Mouse (Mus musculus): ENCODE measurements at regions not wholly inside any gene's neighbourhood (a gene's known extent, or its start where the extent isn't known, plus 50 kb on each side); places are given as distances from the start of the nearest gene placed in this dataset.

DNA sequence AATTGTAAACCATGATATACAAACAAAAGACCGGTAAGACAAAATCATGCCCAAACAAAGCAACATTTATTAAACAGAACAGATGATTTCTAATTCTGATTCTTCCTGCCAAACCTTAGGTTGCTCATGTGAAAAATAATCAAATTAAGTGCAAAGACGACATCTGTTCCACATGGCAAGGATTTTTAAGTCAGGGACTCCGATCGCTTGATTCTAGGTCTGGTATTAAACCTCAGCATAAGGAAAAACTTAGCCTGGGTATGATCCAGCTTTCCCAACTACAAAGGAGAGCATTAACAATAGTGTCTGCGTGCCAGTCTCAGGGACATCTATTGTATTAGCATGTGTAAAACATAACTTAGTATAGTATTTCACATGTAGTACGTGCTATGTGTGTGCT, 181.8 kb upstream of the Rnpc3 start:
- Histone ChIP-seq H3K9ac (no peak overlapping the region), H3K4me3 (no peak overlapping the region), H3K4me1 (replicated peaks) (no peaks in the 10 kb centered on the region), H3K4me2 (no peak overlapping the region), H3K9me3 (replicated peaks) (no peaks in the 10 kb centered on the region), H3K27me3 (replicated peaks) (no peaks in the 10 kb centered on the region), H3K27ac (ENCODE audit: poor library complexity, severe bottlenecking) (no peak overlapping the region), H3K36me3 (no peaks in the 10 kb centered on the region)
- no peak for ATAC-seq (ENCODE audit: insufficient number of reproducible peaks, low FRiP score)
- 84% methylated on average over 6 of the region's 6 CpGs for WGBS

DNA sequence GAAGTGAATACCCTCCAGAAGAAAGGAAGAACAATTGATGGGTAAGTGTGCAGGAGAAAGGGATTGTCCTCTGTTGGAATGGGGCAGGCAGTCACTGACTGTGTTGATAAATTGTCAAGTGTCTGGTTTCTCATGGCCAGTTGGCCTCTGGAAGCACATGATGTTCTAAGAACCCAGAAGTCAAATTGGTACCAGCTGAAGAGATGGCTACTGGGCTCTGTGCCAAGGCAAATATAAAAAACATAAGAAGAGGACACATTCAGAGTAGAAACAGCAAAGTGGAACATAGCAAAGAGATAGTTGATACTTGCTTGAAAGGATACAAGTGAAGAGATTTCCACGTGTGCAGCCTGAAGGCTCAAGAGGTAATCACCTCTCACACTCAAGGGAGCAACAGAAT, 170.9 kb upstream of the Col11a1 start:
- 43% methylated on average over 1 of the region's 1 CpGs for WGBS
- no peak overlapping the region for H3K27ac ChIP-seq (ENCODE audit: poor library complexity, severe bottlenecking)
- H3K4me2 ChIP-seq = no peak overlapping the region
- H3K4me1 ChIP-seq (replicated peaks) = no peaks in the 10 kb centered on the region
- no peaks in the 10 kb centered on the region for H3K36me3 ChIP-seq
- no peak overlapping the region for H3K4me3 ChIP-seq
- ATAC-seq (ENCODE audit: insufficient number of reproducible peaks, low FRiP score) = no peak
- H3K9ac ChIP-seq = no peak overlapping the region
- H3K9me3 ChIP-seq (replicated peaks) = no peaks in the 10 kb centered on the region
- no peaks in the 10 kb centered on the region for H3K27me3 ChIP-seq (replicated peaks)

DNA sequence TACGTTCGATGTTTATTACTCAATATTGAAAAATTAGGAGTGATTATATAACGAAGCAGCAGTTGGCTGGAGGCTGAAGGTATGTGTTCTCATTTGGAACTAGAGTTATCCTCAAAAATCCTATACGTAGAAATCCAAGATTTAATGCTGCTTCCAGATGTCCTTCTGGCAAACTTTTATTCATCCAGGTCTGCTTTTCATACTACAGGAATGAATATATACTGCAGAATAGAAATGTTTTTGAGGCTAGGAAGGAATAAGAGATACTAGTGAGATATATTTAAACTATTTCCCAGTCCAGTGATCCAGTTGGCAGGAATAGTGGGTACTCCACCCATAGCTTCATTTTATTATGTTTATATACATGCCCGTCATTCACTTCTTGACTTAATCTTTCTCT, 170.3 kb upstream of the Col11a1 start:
- Histone ChIP-seq H3K9ac (no peak overlapping the region), H3K27ac (ENCODE audit: poor library complexity, severe bottlenecking) (no peak overlapping the region), H3K4me3 (no peak overlapping the region), H3K4me2 (no peak overlapping the region), H3K27me3 (replicated peaks) (no peaks in the 10 kb centered on the region), H3K9me3 (replicated peaks) (no peaks in the 10 kb centered on the region), H3K36me3 (no peaks in the 10 kb centered on the region), H3K4me1 (replicated peaks) (no peaks in the 10 kb centered on the region)
- no peak for ATAC-seq (ENCODE audit: insufficient number of reproducible peaks, low FRiP score)
- 76% methylated on average over 5 of the region's 5 CpGs for WGBS

- Histone ChIP-seq H3K36me3 (no peaks in the 10 kb centered on the region), H3K9ac (no peak overlapping the region), H3K4me3 (no peak overlapping the region), H3K27ac (ENCODE audit: poor library complexity, severe bottlenecking) (no peak overlapping the region), H3K4me1 (replicated peaks) (no peaks in the 10 kb centered on the region), H3K9me3 (replicated peaks) (no peaks in the 10 kb centered on the region), H3K27me3 (replicated peaks) (no peaks in the 10 kb centered on the region), H3K4me2 (no peak overlapping the region)
- ATAC-seq (ENCODE audit: insufficient number of reproducible peaks, low FRiP score) = no peak
Measured at GRCm38 (mm10) chr3:113860426-113860825, 169.9 kb upstream of the Col11a1 start.

DNA sequence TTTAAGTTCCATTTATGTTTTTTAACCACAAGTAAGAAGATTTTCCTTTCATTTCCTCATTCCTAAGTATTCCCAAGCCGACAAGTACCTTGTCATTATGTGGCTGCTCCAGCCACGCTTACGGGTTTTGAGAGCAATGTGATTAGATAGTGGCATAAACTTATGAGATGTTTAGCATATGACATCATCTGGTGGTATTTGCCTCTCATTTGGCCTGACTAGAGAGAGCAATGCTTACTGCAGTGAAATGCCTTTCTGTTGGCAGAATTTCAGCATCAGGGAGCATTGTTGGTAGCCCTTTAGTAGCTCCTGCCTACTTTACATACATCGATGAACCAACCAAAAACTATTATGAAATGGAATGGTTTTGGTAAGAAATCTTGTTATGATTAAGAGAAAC, 157.1 kb upstream of the Col11a1 start:
- Histone ChIP-seq H3K9me3 (replicated peaks) (no peaks in the 10 kb centered on the region), H3K9ac (no peak overlapping the region), H3K27me3 (replicated peaks) (no peaks in the 10 kb centered on the region), H3K4me2 (peak overlapping the region; percentile 26; the same call in 1 of the 2 replicates), H3K36me3 (no peaks in the 10 kb centered on the region), H3K4me3 (no peak overlapping the region), H3K4me1 (replicated peaks) (peaks cover 4% of the 10 kb centered on the region; the same call in 1 of the 2 replicates), H3K27ac (ENCODE audit: poor library complexity, severe bottlenecking) (no peak overlapping the region)
- 28% methylated on average over 4 of the region's 4 CpGs for WGBS
- ATAC-seq (ENCODE audit: insufficient number of reproducible peaks, low FRiP score) = peak; percentile 67

- no peak overlapping the region for H3K27ac ChIP-seq (ENCODE audit: poor library complexity, severe bottlenecking)
- no peak for ATAC-seq (ENCODE audit: insufficient number of reproducible peaks, low FRiP score)
Measured at GRCm38 (mm10) chr3:113905162-113905561, 125.2 kb upstream of the Col11a1 start.

GRCm38 (mm10) chr3:113919350-113920179, 110.8 kb upstream of the Col11a1 start:
- H3K4me3 ChIP-seq = no peak overlapping the region
- H3K27me3 ChIP-seq (replicated peaks) = no peaks in the 10 kb centered on the region
- H3K9me3 ChIP-seq (replicated peaks) = no peaks in the 10 kb centered on the region

More at GRCm38 (mm10) chr3:113905162-113905561, 125.2 kb upstream of the Col11a1 start:
- no peaks in the 10 kb centered on the region for H3K9me3 ChIP-seq (replicated peaks)
- H3K27me3 ChIP-seq (replicated peaks) = no peaks in the 10 kb centered on the region
- H3K36me3 ChIP-seq = no peaks in the 10 kb centered on the region
- H3K4me1 ChIP-seq (replicated peaks) = 0 out of 2 replicates have a peak, but pooled peaks cover 3% of the 10 kb centered on the region
- H3K4me3 ChIP-seq = no peak overlapping the region
- no peak overlapping the region for H3K9ac ChIP-seq
- 83% methylated on average over 1 of the region's 1 CpGs for WGBS
- no peak overlapping the region for H3K4me2 ChIP-seq

GRCm38 (mm10) chr3:113931553-113931952, 98.8 kb upstream of the Col11a1 start:
- H3K4me2 ChIP-seq = no peak overlapping the region
- no peak for ATAC-seq (ENCODE audit: insufficient number of reproducible peaks, low FRiP score)
- no peaks in the 10 kb centered on the region for H3K9me3 ChIP-seq (replicated peaks)
- WGBS = 66% methylated on average over 3 of the region's 3 CpGs
- no peak overlapping the region for H3K27ac ChIP-seq (ENCODE audit: poor library complexity, severe bottlenecking)
- H3K36me3 ChIP-seq = no peaks in the 10 kb centered on the region
- H3K9ac ChIP-seq = no peak overlapping the region
- H3K4me3 ChIP-seq = no peak overlapping the region
- no peaks in the 10 kb centered on the region for H3K27me3 ChIP-seq (replicated peaks)
- no peaks in the 10 kb centered on the region for H3K4me1 ChIP-seq (replicated peaks)

More at GRCm38 (mm10) chr3:113919350-113920179, 110.8 kb upstream of the Col11a1 start:
- H3K4me2 ChIP-seq = no peak overlapping the region
- 60% methylated on average over 2 of the region's 2 CpGs for WGBS
- H3K36me3 ChIP-seq = no peaks in the 10 kb centered on the region
- no peak for ATAC-seq (ENCODE audit: insufficient number of reproducible peaks, low FRiP score)
- no peaks in the 10 kb centered on the region for H3K4me1 ChIP-seq (replicated peaks)
- no peak overlapping the region for H3K27ac ChIP-seq (ENCODE audit: poor library complexity, severe bottlenecking)
- H3K9ac ChIP-seq = no peak overlapping the region

DNA sequence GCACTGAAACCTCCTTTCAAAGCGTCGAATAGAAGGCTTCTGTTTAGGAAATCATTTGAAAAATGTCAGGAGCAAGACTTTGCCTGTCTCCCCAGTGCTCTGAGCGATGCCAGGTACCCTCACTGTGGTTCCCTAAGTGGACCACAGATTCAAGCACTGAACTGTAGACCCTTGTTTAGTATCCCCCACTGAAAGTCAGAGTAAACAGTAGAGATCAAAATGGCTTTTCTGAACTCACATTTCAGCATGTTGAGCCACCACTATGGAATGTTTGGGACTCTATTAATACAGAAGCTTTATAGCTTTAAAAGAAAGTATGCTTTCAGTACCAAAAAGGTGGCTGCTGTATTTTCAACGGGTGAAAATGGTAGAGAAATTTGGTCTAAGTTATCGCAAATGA, 79.8 kb upstream of the Col11a1 start:
- H3K4me3 ChIP-seq = no peak overlapping the region
- H3K4me1 ChIP-seq (replicated peaks) = no peaks in the 10 kb centered on the region
- no peak overlapping the region for H3K27ac ChIP-seq (ENCODE audit: poor library complexity, severe bottlenecking)
- no peak for ATAC-seq (ENCODE audit: insufficient number of reproducible peaks, low FRiP score)
- H3K9ac ChIP-seq = no peak overlapping the region
- no peaks in the 10 kb centered on the region for H3K36me3 ChIP-seq
- H3K9me3 ChIP-seq (replicated peaks) = no peaks in the 10 kb centered on the region
- H3K27me3 ChIP-seq (replicated peaks) = no peaks in the 10 kb centered on the region
- WGBS = 65% methylated on average over 5 of the region's 5 CpGs
- H3K4me2 ChIP-seq = no peak overlapping the region

GRCm38 (mm10) chr3:113952468-113952867, 77.9 kb upstream of the Col11a1 start:
- Histone ChIP-seq H3K27me3 (replicated peaks) (no peaks in the 10 kb centered on the region), H3K4me1 (replicated peaks) (no peaks in the 10 kb centered on the region), H3K9me3 (replicated peaks) (no peaks in the 10 kb centered on the region), H3K9ac (no peak overlapping the region), H3K36me3 (no peaks in the 10 kb centered on the region), H3K4me3 (no peak overlapping the region), H3K27ac (ENCODE audit: poor library complexity, severe bottlenecking) (no peak overlapping the region), H3K4me2 (no peak overlapping the region)
- no peak for ATAC-seq (ENCODE audit: insufficient number of reproducible peaks, low FRiP score)
- WGBS = 51% methylated on average over 2 of the region's 2 CpGs

DNA sequence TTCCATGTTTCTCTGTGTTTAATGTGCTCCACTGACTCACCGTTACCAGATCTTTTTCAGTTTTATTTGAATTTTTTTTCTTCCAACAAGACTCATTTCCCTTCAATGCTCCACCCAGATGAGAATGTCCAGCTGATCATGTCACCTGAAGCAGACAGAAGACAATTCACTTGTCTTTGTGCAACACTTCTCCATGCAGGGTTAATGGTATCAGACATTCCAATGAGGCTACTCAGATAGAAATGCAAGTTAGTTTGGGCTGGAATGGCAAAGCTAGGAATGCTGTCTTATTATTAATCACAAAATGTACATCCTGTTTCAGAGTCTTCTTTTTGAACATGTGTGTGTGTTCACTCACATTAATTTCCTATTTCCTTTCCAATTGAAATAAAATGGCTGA, 77.2 kb upstream of the Col11a1 start:
- no peak for ATAC-seq (ENCODE audit: insufficient number of reproducible peaks, low FRiP score)
- Histone ChIP-seq H3K4me2 (no peak overlapping the region), H3K27ac (ENCODE audit: poor library complexity, severe bottlenecking) (no peak overlapping the region), H3K9me3 (replicated peaks) (no peaks in the 10 kb centered on the region), H3K36me3 (no peaks in the 10 kb centered on the region), H3K27me3 (replicated peaks) (no peaks in the 10 kb centered on the region), H3K4me3 (no peak overlapping the region), H3K4me1 (replicated peaks) (no peaks in the 10 kb centered on the region), H3K9ac (no peak overlapping the region)
- WGBS = 74% methylated on average over 1 of the region's 1 CpGs

- H3K27me3 ChIP-seq (replicated peaks) = no peaks in the 10 kb centered on the region
- no peak overlapping the region for H3K27ac ChIP-seq (ENCODE audit: poor library complexity, severe bottlenecking)
- H3K4me1 ChIP-seq (replicated peaks) = no peaks in the 10 kb centered on the region
- no peaks in the 10 kb centered on the region for H3K9me3 ChIP-seq (replicated peaks)
- H3K4me3 ChIP-seq = no peak overlapping the region
- H3K36me3 ChIP-seq = no peaks in the 10 kb centered on the region
- no peak overlapping the region for H3K4me2 ChIP-seq
- no peak for ATAC-seq (ENCODE audit: insufficient number of reproducible peaks, low FRiP score)
- H3K9ac ChIP-seq = no peak overlapping the region
Measured at GRCm38 (mm10) chr3:113954486-113954885, 75.9 kb upstream of the Col11a1 start.
